Mouse (Mus musculus): ENCODE measurements around the gene Endou.

DNA sequence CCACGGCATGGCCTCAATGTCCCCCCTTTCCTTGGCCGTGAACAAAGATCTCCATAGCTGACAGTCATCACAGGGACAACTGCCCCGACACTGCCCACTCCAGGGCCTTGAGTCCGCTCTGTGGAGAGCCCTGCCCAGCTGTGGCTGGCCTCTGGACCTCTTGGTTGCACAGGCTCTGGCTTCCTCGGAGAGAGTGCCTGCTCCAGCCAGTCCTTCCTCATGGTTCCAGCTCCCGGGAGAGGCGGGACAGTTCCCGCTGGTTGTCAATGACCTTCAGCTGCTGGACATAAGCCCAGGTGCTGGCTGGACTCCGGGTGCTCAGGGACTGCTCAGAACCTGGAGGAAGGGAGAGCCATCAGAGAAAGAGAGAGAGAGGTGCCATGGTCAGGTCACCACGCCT is 14.2 kb upstream of the Endou start:
- no peak for TF ChIP-seq CTCF (IDR thresholded peaks at IDR 0.05; ENCODE audit: insufficient read depth, low read length)
- no peak for TF ChIP-seq POLR2A (IDR thresholded peaks at IDR 0.05; ENCODE audit: borderline replicate concordance, extremely low read depth, low read depth, low read length)
